Mouse (Mus musculus): ENCODE results near the gene Specc1l.

- no peak for TF ChIP-seq FLI1 (IDR thresholded peaks at IDR 0.05; ENCODE audit: low read length)
- no peak for TF ChIP-seq GATA1 (IDR thresholded peaks at IDR 0.05; ENCODE audit: borderline replicate concordance, low read length)
Measured at GRCm38 (mm10) chr10:75291338-75291737, 79.5 kb downstream of the Specc1l start.

Data from megakaryocyte, embryonic 14.5 days (primary cell).